Mouse (Mus musculus): ENCODE results near the gene Vcan. TPM values are rescaled to one million over a fixed set of nuclear protein-coding genes. Genes with fewer than 3 reads are reported as not detected.

Gene Vcan
- polyA plus RNA-seq, 1 experiment from 2014 or later: 52.6 TPM

- Histone ChIP-seq H3K4me3 (replicated peaks; ENCODE audit: low read length) (no peak overlapping the region), H3K9me3 (ENCODE audit: control insufficient read depth, low read length) (no peaks in the 10 kb centered on the region), H3K4me2 (ENCODE audit: low read length) (no peak overlapping the region), H3K27ac (ENCODE audit: low read length) (no peak overlapping the region), H3K27me3 (replicated peaks; ENCODE audit: control insufficient read depth, insufficient read depth, low read length) (no peaks in the 10 kb centered on the region), H3K9ac (replicated peaks; ENCODE audit: low read depth, low read length) (no peak overlapping the region), H3K4me1 (replicated peaks; ENCODE audit: control insufficient read depth, insufficient read depth, low read length) (no peaks in the 10 kb centered on the region), H3K36me3 (ENCODE audit: control insufficient read depth, insufficient read depth) (peaks cover 12% of the 10 kb centered on the region)
- WGBS: 95% methylated on average over 11 of the region's 11 CpGs
- ATAC-seq: no peak
Observed at GRCm38 (mm10) chr13:89657046-89657445, 85.3 kb downstream of the Vcan start.

GRCm38 (mm10) chr13:89653279-89653678 is 89.0 kb downstream of the Vcan start:
- peaks cover 8% of the 10 kb centered on the region for H3K36me3 ChIP-seq (ENCODE audit: control insufficient read depth, insufficient read depth)
- WGBS: 93% methylated on average over 2 of the region's 2 CpGs
- no peak for ATAC-seq

DNA sequence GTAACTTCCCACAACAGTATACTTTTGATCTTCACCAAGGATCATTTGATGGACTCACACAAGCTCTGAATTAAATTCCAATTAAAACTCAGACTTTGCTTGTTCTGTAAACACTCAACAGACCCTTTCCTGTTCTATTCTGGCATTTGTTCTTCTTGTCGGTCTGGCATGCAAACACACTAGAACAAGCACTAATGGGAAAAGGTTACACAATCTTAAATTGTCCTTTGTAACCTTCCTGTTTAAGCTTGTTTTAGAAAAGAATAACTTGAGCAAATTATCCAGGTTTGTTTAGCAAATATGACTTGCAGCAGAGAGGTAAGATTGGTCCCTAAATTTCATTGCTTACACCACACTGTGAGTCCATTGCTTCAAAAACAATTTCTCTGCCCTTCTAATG is 89.5 kb downstream of the Vcan start:
- 52% methylated on average over 1 of the region's 1 CpGs for WGBS
- Histone ChIP-seq H3K4me3 (replicated peaks; ENCODE audit: low read length) (no peak overlapping the region), H3K4me2 (ENCODE audit: low read length) (no peak overlapping the region), H3K4me1 (replicated peaks; ENCODE audit: control insufficient read depth, insufficient read depth, low read length) (no peaks in the 10 kb centered on the region), H3K9ac (replicated peaks; ENCODE audit: low read depth, low read length) (no peak overlapping the region), H3K36me3 (ENCODE audit: control insufficient read depth, insufficient read depth) (peaks cover 8% of the 10 kb centered on the region), H3K9me3 (ENCODE audit: control insufficient read depth, low read length) (no peaks in the 10 kb centered on the region), H3K27me3 (replicated peaks; ENCODE audit: control insufficient read depth, insufficient read depth, low read length) (no peaks in the 10 kb centered on the region), H3K27ac (ENCODE audit: low read length) (no peak overlapping the region)
- no peak for ATAC-seq

More at GRCm38 (mm10) chr13:89653279-89653678, 89.0 kb downstream of the Vcan start:
- Histone ChIP-seq H3K27me3 (replicated peaks; ENCODE audit: control insufficient read depth, insufficient read depth, low read length) (no peaks in the 10 kb centered on the region), H3K4me2 (ENCODE audit: low read length) (no peak overlapping the region), H3K27ac (ENCODE audit: low read length) (no peak overlapping the region), H3K4me1 (replicated peaks; ENCODE audit: control insufficient read depth, insufficient read depth, low read length) (no peaks in the 10 kb centered on the region), H3K4me3 (replicated peaks; ENCODE audit: low read length) (no peak overlapping the region), H3K9ac (replicated peaks; ENCODE audit: low read depth, low read length) (no peak overlapping the region), H3K9me3 (ENCODE audit: control insufficient read depth, low read length) (no peaks in the 10 kb centered on the region)

GRCm38 (mm10) chr13:89645589-89645988 is 96.7 kb downstream of the Vcan start:
- WGBS: 37% methylated on average over 2 of the region's 2 CpGs
- H3K4me1 ChIP-seq (replicated peaks; ENCODE audit: control insufficient read depth, insufficient read depth, low read length): no peaks in the 10 kb centered on the region
- no peak for ATAC-seq

GRCm38 (mm10) chr13:89637012-89637411 is 105.3 kb downstream of the Vcan start:
- Histone ChIP-seq H3K36me3 (ENCODE audit: control insufficient read depth, insufficient read depth) (no peaks in the 10 kb centered on the region), H3K4me2 (ENCODE audit: low read length) (no peak overlapping the region), H3K9me3 (ENCODE audit: control insufficient read depth, low read length) (no peaks in the 10 kb centered on the region), H3K27ac (ENCODE audit: low read length) (no peak overlapping the region), H3K27me3 (replicated peaks; ENCODE audit: control insufficient read depth, insufficient read depth, low read length) (no peaks in the 10 kb centered on the region), H3K4me3 (replicated peaks; ENCODE audit: low read length) (no peak overlapping the region), H3K9ac (replicated peaks; ENCODE audit: low read depth, low read length) (no peak overlapping the region), H3K4me1 (replicated peaks; ENCODE audit: control insufficient read depth, insufficient read depth, low read length) (no peaks in the 10 kb centered on the region)
- 85% methylated on average over 3 of the region's 3 CpGs for WGBS
- no peak for ATAC-seq

More at GRCm38 (mm10) chr13:89645589-89645988, 96.7 kb downstream of the Vcan start:
- Histone ChIP-seq H3K36me3 (ENCODE audit: control insufficient read depth, insufficient read depth) (no peaks in the 10 kb centered on the region), H3K27me3 (replicated peaks; ENCODE audit: control insufficient read depth, insufficient read depth, low read length) (no peaks in the 10 kb centered on the region), H3K9me3 (ENCODE audit: control insufficient read depth, low read length) (no peaks in the 10 kb centered on the region), H3K9ac (replicated peaks; ENCODE audit: low read depth, low read length) (no peak overlapping the region), H3K4me2 (ENCODE audit: low read length) (no peak overlapping the region), H3K4me3 (replicated peaks; ENCODE audit: low read length) (no peak overlapping the region), H3K27ac (ENCODE audit: low read length) (no peak overlapping the region)

DNA sequence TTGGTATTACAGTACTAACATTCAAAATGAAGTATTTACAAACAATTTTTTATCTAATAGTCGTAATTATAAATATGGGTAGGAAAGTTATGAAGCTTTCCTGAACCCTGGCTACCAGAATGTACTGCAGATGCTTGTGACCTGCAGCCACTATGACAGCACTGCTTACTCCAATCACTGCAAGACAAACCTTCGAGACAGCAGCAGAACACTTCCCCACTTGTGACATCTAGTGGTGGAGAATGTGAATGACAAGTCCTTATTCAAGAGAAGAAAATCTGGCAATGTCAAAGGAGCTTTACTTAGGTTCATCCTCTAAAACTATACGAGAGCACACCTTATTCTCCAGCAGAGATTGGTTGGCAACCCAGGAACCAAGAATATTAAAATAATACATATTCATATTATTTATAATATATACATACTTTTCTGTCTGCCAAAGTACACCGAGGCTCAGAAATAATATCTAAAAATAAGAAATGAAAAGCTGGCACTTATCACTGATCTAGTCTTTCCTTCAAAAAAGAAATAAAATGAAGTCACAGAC is 108.1 kb downstream of the Vcan start:
- H3K9me3 ChIP-seq (ENCODE audit: control insufficient read depth, low read length): no peaks in the 10 kb centered on the region
- H3K4me1 ChIP-seq (replicated peaks; ENCODE audit: control insufficient read depth, insufficient read depth, low read length): no peaks in the 10 kb centered on the region
- H3K4me2 ChIP-seq (ENCODE audit: low read length): no peak overlapping the region
- no peaks in the 10 kb centered on the region for H3K36me3 ChIP-seq (ENCODE audit: control insufficient read depth, insufficient read depth)
- no peaks in the 10 kb centered on the region for H3K27me3 ChIP-seq (replicated peaks; ENCODE audit: control insufficient read depth, insufficient read depth, low read length)
- ATAC-seq: peak; percentile 84
- no peak overlapping the region for H3K4me3 ChIP-seq (replicated peaks; ENCODE audit: low read length)
- no peak overlapping the region for H3K27ac ChIP-seq (ENCODE audit: low read length)
- WGBS: 29% methylated on average over 4 of the region's 4 CpGs
- H3K9ac ChIP-seq (replicated peaks; ENCODE audit: low read depth, low read length): no peak overlapping the region

GRCm38 (mm10) chr13:89619064-89619463 is 123.2 kb downstream of the Vcan start:
- H3K36me3 ChIP-seq (ENCODE audit: control insufficient read depth, insufficient read depth): no peaks in the 10 kb centered on the region
- no peaks in the 10 kb centered on the region for H3K4me1 ChIP-seq (replicated peaks; ENCODE audit: control insufficient read depth, insufficient read depth, low read length)
- H3K27ac ChIP-seq (ENCODE audit: low read length): no peak overlapping the region
- ATAC-seq: no peak
- H3K27me3 ChIP-seq (replicated peaks; ENCODE audit: control insufficient read depth, insufficient read depth, low read length): no peaks in the 10 kb centered on the region
- no peak overlapping the region for H3K4me2 ChIP-seq (ENCODE audit: low read length)
- H3K4me3 ChIP-seq (replicated peaks; ENCODE audit: low read length): no peak overlapping the region
- WGBS: 78% methylated on average over 3 of the region's 3 CpGs
- H3K9ac ChIP-seq (replicated peaks; ENCODE audit: low read depth, low read length): no peak overlapping the region
- H3K9me3 ChIP-seq (ENCODE audit: control insufficient read depth, low read length): no peaks in the 10 kb centered on the region

DNA sequence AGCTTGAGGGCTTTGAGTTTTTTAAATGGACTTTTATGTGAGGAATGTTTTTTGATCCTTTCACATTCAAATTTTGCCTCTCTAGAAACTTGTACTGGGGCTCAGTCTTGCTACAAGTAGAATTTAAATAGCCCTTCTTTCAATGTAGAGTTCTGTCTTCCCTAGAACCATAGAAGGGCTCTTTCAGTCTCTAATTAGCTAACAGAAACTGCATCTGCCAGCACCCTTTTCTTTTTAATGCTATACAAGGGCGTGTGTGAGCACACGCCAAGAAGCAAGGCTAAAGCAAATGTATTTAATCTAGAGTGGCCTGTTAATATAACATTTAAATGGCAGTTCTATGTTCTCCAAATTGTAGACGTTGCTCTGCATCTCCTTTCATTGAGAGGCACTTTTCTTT is 134.9 kb downstream of the Vcan start:
- Histone ChIP-seq H3K27me3 (replicated peaks; ENCODE audit: control insufficient read depth, insufficient read depth, low read length) (no peaks in the 10 kb centered on the region), H3K9ac (replicated peaks; ENCODE audit: low read depth, low read length) (no peak overlapping the region), H3K4me2 (ENCODE audit: low read length) (no peak overlapping the region), H3K4me1 (replicated peaks; ENCODE audit: control insufficient read depth, insufficient read depth, low read length) (no peaks in the 10 kb centered on the region), H3K9me3 (ENCODE audit: control insufficient read depth, low read length) (no peaks in the 10 kb centered on the region), H3K36me3 (ENCODE audit: control insufficient read depth, insufficient read depth) (no peaks in the 10 kb centered on the region), H3K27ac (ENCODE audit: low read length) (no peak overlapping the region), H3K4me3 (replicated peaks; ENCODE audit: low read length) (no peak overlapping the region)
- peak; percentile 93 for ATAC-seq
- WGBS: 11% methylated on average over 3 of the region's 3 CpGs
